Mouse (Mus musculus): ENCODE data around the gene Galm. TPM values are rescaled to one million over a fixed set of nuclear protein-coding genes. Genes with fewer than 3 reads are reported as not detected.

Gene Galm
- polyA plus RNA-seq, 1 experiment from 2014 or later: 7.1 TPM

GRCm38 (mm10) chr17:80152767-80153630 lies 25.7 kb downstream of the Galm start:
- Histone ChIP-seq H3K27me3 (ENCODE audit: control insufficient read depth, insufficient read depth, low read length) (no peaks in the 10 kb centered on the region), H3K9me3 (ENCODE audit: control insufficient read depth, low read length) (no peaks in the 10 kb centered on the region), H3K4me1 (ENCODE audit: control insufficient read depth, insufficient read depth, low read length) (no peaks in the 10 kb centered on the region), H3K36me3 (ENCODE audit: control insufficient read depth, insufficient read depth, low read length) (no peaks in the 10 kb centered on the region), H3K27ac (ENCODE audit: low read depth, low read length) (no peak overlapping the region), H3K9ac (ENCODE audit: low read length) (no peak overlapping the region), H3K4me3 (ENCODE audit: low read depth, low read length) (no peak overlapping the region), H3K4me2 (no peak overlapping the region)
- 82% methylated on average over 12 of the region's 12 CpGs for WGBS
- no peak for ATAC-seq (ENCODE audit: low FRiP score)
- no peak for DNase-seq (ENCODE audit: low spot score, missing footprints)

DNA sequence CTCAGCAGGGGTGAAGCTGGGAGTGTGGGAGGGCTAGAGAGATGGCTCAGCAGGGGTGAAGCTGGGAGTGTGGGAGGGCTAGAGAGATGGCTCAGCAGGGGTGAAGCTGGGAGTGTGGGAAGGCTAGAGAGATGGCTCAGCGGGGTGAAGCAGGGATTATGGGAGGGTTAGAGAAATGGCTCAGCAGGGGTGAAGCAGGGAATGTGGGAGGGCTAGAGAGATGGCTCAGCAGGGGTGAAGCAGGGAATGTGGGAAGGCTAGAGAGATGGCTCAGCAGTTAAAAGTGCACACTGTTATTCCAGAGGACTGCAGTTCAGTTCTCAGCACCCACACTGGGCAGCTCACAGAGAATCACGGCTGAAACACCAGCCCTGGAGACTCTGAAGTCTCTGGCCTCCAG lies 26.4 kb downstream of the Galm start:
- Histone ChIP-seq H3K9me3 (ENCODE audit: control insufficient read depth, low read length) (no peaks in the 10 kb centered on the region), H3K4me2 (no peak overlapping the region), H3K27ac (ENCODE audit: low read depth, low read length) (no peak overlapping the region), H3K4me3 (ENCODE audit: low read depth, low read length) (no peak overlapping the region), H3K9ac (ENCODE audit: low read length) (no peak overlapping the region), H3K4me1 (ENCODE audit: control insufficient read depth, insufficient read depth, low read length) (no peaks in the 10 kb centered on the region), H3K36me3 (ENCODE audit: control insufficient read depth, insufficient read depth, low read length) (no peaks in the 10 kb centered on the region), H3K27me3 (ENCODE audit: control insufficient read depth, insufficient read depth, low read length) (no peaks in the 10 kb centered on the region)
- WGBS: 48% methylated on average over 2 of the region's 2 CpGs
- no peak for DNase-seq (ENCODE audit: low spot score, missing footprints)
- no peak for ATAC-seq (ENCODE audit: low FRiP score)

- H3K27ac ChIP-seq (ENCODE audit: low read depth, low read length): no peak overlapping the region
- H3K4me1 ChIP-seq (ENCODE audit: control insufficient read depth, insufficient read depth, low read length): no peaks in the 10 kb centered on the region
- 95% methylated on average over 8 of the region's 8 CpGs for WGBS
Measured at GRCm38 (mm10) chr17:80156905-80157304, 29.6 kb downstream of the Galm start.

DNA sequence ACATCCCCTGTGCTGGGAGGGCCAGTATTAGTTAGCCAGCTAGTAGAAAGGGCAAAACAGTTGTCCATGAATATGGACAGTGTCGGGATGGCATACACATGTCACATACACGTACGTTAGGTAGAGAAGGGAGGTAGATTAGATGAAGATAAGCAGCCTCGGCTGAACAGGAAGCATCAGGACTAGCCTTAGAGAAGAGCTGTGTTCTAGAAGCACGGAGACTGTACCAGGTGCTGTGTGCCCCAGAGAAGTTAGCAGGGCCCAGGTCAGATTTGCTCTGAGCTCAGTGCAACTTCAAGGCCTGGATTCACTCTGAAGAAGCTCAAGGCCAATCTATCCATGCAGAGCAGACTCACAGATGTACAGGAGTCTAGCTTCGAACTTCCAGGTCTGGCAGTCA lies 30.2 kb downstream of the Galm start:
- Histone ChIP-seq H3K4me1 (ENCODE audit: control insufficient read depth, insufficient read depth, low read length) (no peaks in the 10 kb centered on the region), H3K36me3 (ENCODE audit: control insufficient read depth, insufficient read depth, low read length) (no peaks in the 10 kb centered on the region), H3K9me3 (ENCODE audit: control insufficient read depth, low read length) (no peaks in the 10 kb centered on the region), H3K27me3 (ENCODE audit: control insufficient read depth, insufficient read depth, low read length) (no peaks in the 10 kb centered on the region), H3K27ac (ENCODE audit: low read depth, low read length) (no peak overlapping the region), H3K4me2 (no peak overlapping the region), H3K4me3 (ENCODE audit: low read depth, low read length) (no peak overlapping the region), H3K9ac (ENCODE audit: low read length) (no peak overlapping the region)
- WGBS: 91% methylated on average over 6 of the region's 6 CpGs
- DNase-seq (ENCODE audit: low spot score, missing footprints) (no peak), ATAC-seq (ENCODE audit: low FRiP score) (no peak)

More at GRCm38 (mm10) chr17:80156905-80157304, 29.6 kb downstream of the Galm start:
- no peak for DNase-seq (ENCODE audit: low spot score, missing footprints)
- Histone ChIP-seq H3K9me3 (ENCODE audit: control insufficient read depth, low read length) (no peaks in the 10 kb centered on the region), H3K4me2 (no peak overlapping the region), H3K9ac (ENCODE audit: low read length) (no peak overlapping the region), H3K4me3 (ENCODE audit: low read depth, low read length) (no peak overlapping the region), H3K36me3 (ENCODE audit: control insufficient read depth, insufficient read depth, low read length) (no peaks in the 10 kb centered on the region), H3K27me3 (ENCODE audit: control insufficient read depth, insufficient read depth, low read length) (no peaks in the 10 kb centered on the region)
- no peak for ATAC-seq (ENCODE audit: low FRiP score)

DNA sequence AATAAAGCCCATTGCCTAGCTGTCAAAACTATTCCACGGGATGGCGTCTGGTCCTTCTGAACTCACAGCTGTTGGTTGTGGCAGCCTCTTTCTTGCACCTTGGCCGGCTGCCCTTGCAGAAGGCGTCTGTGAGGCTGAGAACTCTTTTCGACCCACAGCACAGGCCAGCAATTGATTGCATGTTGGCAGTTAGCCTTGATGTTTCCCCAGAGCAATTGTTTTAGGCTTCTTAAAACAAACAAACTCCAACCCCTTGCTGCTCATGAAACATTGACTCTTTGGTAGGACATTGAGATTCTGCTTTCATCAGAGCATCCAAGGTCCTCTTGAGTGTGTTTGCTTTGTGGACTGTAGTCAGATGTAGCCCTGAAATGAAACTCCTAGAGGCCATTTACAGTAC lies 33.2 kb downstream of the Galm start:
- Histone ChIP-seq H3K4me1 (ENCODE audit: control insufficient read depth, insufficient read depth, low read length) (no peaks in the 10 kb centered on the region), H3K9ac (ENCODE audit: low read length) (no peak overlapping the region), H3K27me3 (ENCODE audit: control insufficient read depth, insufficient read depth, low read length) (no peaks in the 10 kb centered on the region), H3K4me2 (no peak overlapping the region), H3K9me3 (ENCODE audit: control insufficient read depth, low read length) (no peaks in the 10 kb centered on the region), H3K36me3 (ENCODE audit: control insufficient read depth, insufficient read depth, low read length) (no peaks in the 10 kb centered on the region), H3K27ac (ENCODE audit: low read depth, low read length) (no peak overlapping the region), H3K4me3 (ENCODE audit: low read depth, low read length) (no peak overlapping the region)
- DNase-seq (ENCODE audit: low spot score, missing footprints) (no peak), ATAC-seq (ENCODE audit: low FRiP score) (no peak)
- 82% methylated on average over 5 of the region's 5 CpGs for WGBS

DNA sequence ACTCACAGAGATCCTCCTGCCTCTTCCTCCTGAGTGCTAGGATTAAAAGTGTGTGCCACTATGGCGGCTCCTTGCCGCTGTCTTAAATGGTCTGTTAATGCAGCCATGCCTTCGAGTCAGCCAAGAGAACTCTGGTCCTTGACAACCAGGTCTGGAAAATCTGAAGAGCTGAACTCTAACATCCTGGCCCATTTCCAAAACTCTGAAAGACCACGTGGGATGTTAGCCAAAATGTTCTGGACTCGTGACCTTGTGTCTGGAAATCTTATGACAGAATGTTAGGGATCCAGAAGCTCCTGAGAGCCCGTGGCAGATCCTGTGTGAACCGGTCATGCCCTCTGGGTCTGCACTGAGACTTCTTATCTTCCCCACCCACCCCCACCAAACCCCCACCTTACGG lies 36.7 kb downstream of the Galm start:
- H3K27me3 ChIP-seq (ENCODE audit: control insufficient read depth, insufficient read depth, low read length): no peaks in the 10 kb centered on the region
- 94% methylated on average over 8 of the region's 8 CpGs for WGBS

DNA sequence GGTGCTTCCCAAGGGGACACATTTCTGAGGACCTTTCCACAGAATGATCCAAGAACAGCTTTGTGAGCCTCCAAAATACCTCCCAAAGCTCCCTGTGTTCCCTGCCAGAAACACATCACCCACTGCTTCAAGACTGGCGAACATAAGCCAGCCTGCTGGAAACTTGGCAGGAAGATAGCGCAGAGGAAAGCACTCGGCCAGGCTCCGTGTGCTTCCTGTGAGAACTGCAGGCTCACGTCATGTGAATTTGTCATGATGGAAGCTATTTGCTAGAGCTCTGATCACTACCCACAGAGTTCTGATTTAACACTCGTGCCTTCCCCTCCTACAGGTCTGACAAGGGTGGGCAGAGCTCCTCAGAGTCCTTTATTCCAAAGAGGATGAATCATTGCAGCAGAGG lies 38.5 kb downstream of the Galm start:
- no peak overlapping the region for H3K9ac ChIP-seq (ENCODE audit: low read length)
- no peaks in the 10 kb centered on the region for H3K9me3 ChIP-seq (ENCODE audit: control insufficient read depth, low read length)
- H3K4me1 ChIP-seq (ENCODE audit: control insufficient read depth, insufficient read depth, low read length): peaks cover 12% of the 10 kb centered on the region
- no peak overlapping the region for H3K4me2 ChIP-seq
- no peak overlapping the region for H3K27ac ChIP-seq (ENCODE audit: low read depth, low read length)
- no peak for ATAC-seq (ENCODE audit: low FRiP score)
- no peaks in the 10 kb centered on the region for H3K27me3 ChIP-seq (ENCODE audit: control insufficient read depth, insufficient read depth, low read length)
- no peak for DNase-seq (ENCODE audit: low spot score, missing footprints)
- H3K36me3 ChIP-seq (ENCODE audit: control insufficient read depth, insufficient read depth, low read length): no peaks in the 10 kb centered on the region
- WGBS: 88% methylated on average over 6 of the region's 6 CpGs
- H3K4me3 ChIP-seq (ENCODE audit: low read depth, low read length): no peak overlapping the region

More for the DNA sequence above, 36.7 kb downstream of the Galm start:
- Histone ChIP-seq H3K9me3 (ENCODE audit: control insufficient read depth, low read length) (no peaks in the 10 kb centered on the region), H3K27ac (ENCODE audit: low read depth, low read length) (no peak overlapping the region), H3K36me3 (ENCODE audit: control insufficient read depth, insufficient read depth, low read length) (no peaks in the 10 kb centered on the region), H3K9ac (ENCODE audit: low read length) (no peak overlapping the region), H3K4me1 (ENCODE audit: control insufficient read depth, insufficient read depth, low read length) (peaks cover 12% of the 10 kb centered on the region), H3K4me2 (no peak overlapping the region), H3K4me3 (ENCODE audit: low read depth, low read length) (no peak overlapping the region)
- DNase-seq (ENCODE audit: low spot score, missing footprints) (no peak), ATAC-seq (ENCODE audit: low FRiP score) (no peak)

- ATAC-seq (ENCODE audit: low FRiP score) (no peak), DNase-seq (ENCODE audit: low spot score, missing footprints) (no peak)
- no peaks in the 10 kb centered on the region for H3K36me3 ChIP-seq (ENCODE audit: control insufficient read depth, insufficient read depth, low read length)
- 90% methylated on average over 6 of the region's 6 CpGs for WGBS
- H3K27me3 ChIP-seq (ENCODE audit: control insufficient read depth, insufficient read depth, low read length): no peaks in the 10 kb centered on the region
- no peak overlapping the region for H3K4me3 ChIP-seq (ENCODE audit: low read depth, low read length)
- H3K4me1 ChIP-seq (ENCODE audit: control insufficient read depth, insufficient read depth, low read length): peaks cover 12% of the 10 kb centered on the region
- H3K9me3 ChIP-seq (ENCODE audit: control insufficient read depth, low read length): no peaks in the 10 kb centered on the region
- H3K9ac ChIP-seq (ENCODE audit: low read length): no peak overlapping the region
- H3K27ac ChIP-seq (ENCODE audit: low read depth, low read length): no peak overlapping the region
- no peak overlapping the region for H3K4me2 ChIP-seq
Measured at GRCm38 (mm10) chr17:80166346-80166745, 39.1 kb downstream of the Galm start.

GRCm38 (mm10) chr17:80167436-80167835 lies 40.2 kb downstream of the Galm start:
- 57% methylated on average over 4 of the region's 4 CpGs for WGBS
- Histone ChIP-seq H3K4me2 (no peak overlapping the region), H3K9me3 (ENCODE audit: control insufficient read depth, low read length) (no peaks in the 10 kb centered on the region), H3K4me3 (ENCODE audit: low read depth, low read length) (no peak overlapping the region), H3K9ac (ENCODE audit: low read length) (no peak overlapping the region), H3K4me1 (ENCODE audit: control insufficient read depth, insufficient read depth, low read length) (peaks cover 12% of the 10 kb centered on the region), H3K27ac (ENCODE audit: low read depth, low read length) (no peak overlapping the region), H3K27me3 (ENCODE audit: control insufficient read depth, insufficient read depth, low read length) (no peaks in the 10 kb centered on the region), H3K36me3 (ENCODE audit: control insufficient read depth, insufficient read depth, low read length) (no peaks in the 10 kb centered on the region)
- ATAC-seq (ENCODE audit: low FRiP score) (no peak), DNase-seq (ENCODE audit: low spot score, missing footprints) (no peak)
